Mouse (Mus musculus) heart, embryonic 12.5 days (tissue): ENCODE results near the gene Sppl2c. TPM values are rescaled to one million over a fixed set of nuclear protein-coding genes. Genes with fewer than 3 reads are reported as not detected.
"Not testable (repeated sequence)": the region's sequence is repeated elsewhere in the genome, so short reads cannot be mapped to it uniquely, and the experiment has no call there.

Experiments
- ATAC-seq: fragments of 200-750 bp; cut with Nextera tagmentation; 2 replicates; pipeline ENCODE4 v1.8.0; 2017; ENCODE audit warnings: moderate TSS enrichment, moderate library complexity; ENCODE audit not compliant: insufficient number of reproducible peaks, low FRiP score
- H3K27ac ChIP-seq: fragments of 300-500 bp; sonication (generic); 2 replicates; pipeline ENCODE4 v1.5.1; 2016; ENCODE audit warnings: mild to moderate bottlenecking, moderate library complexity; ENCODE audit not compliant: poor library complexity, severe bottlenecking
- H3K27me3 ChIP-seq: fragments of 300-500 bp; sonication (generic); replicated peaks from 2 replicates; pipeline ENCODE4 v1.6.1; 2016; ENCODE audit warnings: mild to moderate bottlenecking, moderate library complexity
- H3K36me3 ChIP-seq: fragments of 300-500 bp; sonication (generic); 2 replicates; pipeline ENCODE4 v1.6.1; 2016; ENCODE audit warnings: mild to moderate bottlenecking, moderate library complexity
- H3K4me1 ChIP-seq: fragments of 300-500 bp; sonication (generic); replicated peaks from 2 replicates; pipeline ENCODE4 v1.6.1; 2016; ENCODE audit warnings: mild to moderate bottlenecking
- H3K4me2 ChIP-seq: fragments of 300-500 bp; sonication (generic); 2 replicates; pipeline ENCODE4 v1.6.1; 2016; ENCODE audit warnings: mild to moderate bottlenecking, moderate library complexity
- H3K4me3 ChIP-seq: fragments of 300-500 bp; sonication (generic); 2 replicates; pipeline ENCODE4 v1.5.1; 2016; ENCODE audit warnings: mild to moderate bottlenecking
- H3K9ac ChIP-seq: fragments of 300-500 bp; sonication (generic); 2 replicates; pipeline ENCODE4 v1.6.1; 2016; ENCODE audit warnings: mild to moderate bottlenecking, moderate library complexity
- H3K9me3 ChIP-seq: fragments of 300-500 bp; sonication (generic); replicated peaks from 2 replicates; pipeline ENCODE4 v1.6.1; 2016; ENCODE audit warnings: mild to moderate bottlenecking, moderate library complexity
- WGBS: fragments of 180-500 bp; shearing (Covaris S2); methylation state at CpG from one replicate; pipeline ENCODE4 v1.1.7; 2016; 5-methylcytosine and 5-hydroxymethylcytosine counted together
- polyA plus RNA-seq: library from polyadenylated mRNA; unstranded; fragments of >200 nt; fragmentation: Nextera tagmentation; extraction: Ambion mirVana; gene quantifications from 2 replicates; pipeline ENCODE4 v1.2.1, GENCODE M21; 2016

The Sppl2c gene
- polyA plus RNA-seq, 1 experiment from 2014 or later = not detected

GRCm38 (mm10) chr11:104197861-104198260 lies 11.7 kb downstream of the Sppl2c start:
- H3K9me3 ChIP-seq = 0 out of 2 replicates have a peak, but pooled peaks cover 10% of the 10 kb centered on the region
- H3K36me3 ChIP-seq = no peaks in the 10 kb centered on the region
- no peak overlapping the region for H3K9ac ChIP-seq
- H3K27me3 ChIP-seq = peaks cover 17% of the 10 kb centered on the region
- no peak for ATAC-seq
- H3K4me2 ChIP-seq = no peak overlapping the region
- 5% methylated on average over 10 of the region's 10 CpGs for WGBS
- H3K4me1 ChIP-seq = no peaks in the 10 kb centered on the region
- no peak overlapping the region for H3K4me3 ChIP-seq
- H3K27ac ChIP-seq = no peak overlapping the region

GRCm38 (mm10) chr11:104203271-104203670 lies 17.1 kb downstream of the Sppl2c start:
- 55% methylated on average over 3 of the region's 3 CpGs for WGBS
- peaks cover 7% of the 10 kb centered on the region for H3K27me3 ChIP-seq
- H3K4me3 ChIP-seq = no peak overlapping the region
- no peak overlapping the region for H3K27ac ChIP-seq
- no peak overlapping the region for H3K9ac ChIP-seq
- H3K36me3 ChIP-seq = no peaks in the 10 kb centered on the region
- 0 out of 2 replicates have a peak, but pooled peaks cover 5% of the 10 kb centered on the region for H3K4me1 ChIP-seq
- H3K9me3 ChIP-seq = 0 out of 2 replicates have a peak, but pooled peaks cover 15% of the 10 kb centered on the region
- no peak overlapping the region for H3K4me2 ChIP-seq
- no peak for ATAC-seq

- Histone ChIP-seq H3K36me3 (no peaks in the 10 kb centered on the region), H3K4me3 (no peak overlapping the region), H3K9ac (no peak overlapping the region), H3K27ac (no peak overlapping the region), H3K4me2 (no peak overlapping the region), H3K9me3 (0 out of 2 replicates have a peak, but pooled peaks cover 15% of the 10 kb centered on the region), H3K4me1 (0 out of 2 replicates have a peak, but pooled peaks cover 5% of the 10 kb centered on the region), H3K27me3 (no peaks in the 10 kb centered on the region)
- ATAC-seq = no peak
- WGBS = 61% methylated on average over 4 of the region's 4 CpGs
Measured at GRCm38 (mm10) chr11:104206573-104206972, 20.4 kb downstream of the Sppl2c start.

- no peaks in the 10 kb centered on the region for H3K9me3 ChIP-seq
- no peak overlapping the region for H3K4me2 ChIP-seq
- 63% methylated on average over 3 of the region's 3 CpGs for WGBS
- H3K27ac ChIP-seq = no peak overlapping the region
- H3K9ac ChIP-seq = no peak overlapping the region
- H3K4me3 ChIP-seq = no peak overlapping the region
- H3K4me1 ChIP-seq = 0 out of 2 replicates have a peak, but pooled peaks cover 5% of the 10 kb centered on the region
- no peak for ATAC-seq
- H3K27me3 ChIP-seq = no peaks in the 10 kb centered on the region
- no peaks in the 10 kb centered on the region for H3K36me3 ChIP-seq
Measured at GRCm38 (mm10) chr11:104209041-104209440, 22.9 kb downstream of the Sppl2c start.

GRCm38 (mm10) chr11:104211251-104211650 lies 25.1 kb downstream of the Sppl2c start:
- Histone ChIP-seq H3K27ac (no peak overlapping the region), H3K4me1 (0 out of 2 replicates have a peak, but pooled peaks cover 5% of the 10 kb centered on the region), H3K9ac (no peak overlapping the region), H3K9me3 (no peaks in the 10 kb centered on the region), H3K4me3 (no peak overlapping the region), H3K4me2 (no peak overlapping the region), H3K27me3 (no peaks in the 10 kb centered on the region), H3K36me3 (no peaks in the 10 kb centered on the region)
- 78% methylated on average over 6 of the region's 6 CpGs for WGBS
- no peak for ATAC-seq

- not testable (repeated sequence) for H3K9ac ChIP-seq, ATAC-seq, H3K27me3 ChIP-seq, H3K27ac ChIP-seq, H3K4me1 ChIP-seq, H3K36me3 ChIP-seq, H3K4me2 ChIP-seq, H3K9me3 ChIP-seq, H3K4me3 ChIP-seq
- 91% methylated on average over 5 of the region's 5 CpGs for WGBS
Measured at GRCm38 (mm10) chr11:104214128-104214527, 28.0 kb downstream of the Sppl2c start.

- no peak overlapping the region for H3K4me2 ChIP-seq
- no peak overlapping the region for H3K9ac ChIP-seq
- H3K36me3 ChIP-seq = no peaks in the 10 kb centered on the region
- no peak overlapping the region for H3K27ac ChIP-seq
- no peaks in the 10 kb centered on the region for H3K4me1 ChIP-seq
- no peak overlapping the region for H3K4me3 ChIP-seq
- 73% methylated on average over 3 of the region's 3 CpGs for WGBS
- H3K27me3 ChIP-seq = 0 out of 2 replicates have a peak, but pooled peaks cover 5% of the 10 kb centered on the region
- ATAC-seq = no peak
- H3K9me3 ChIP-seq = no peaks in the 10 kb centered on the region
Measured at GRCm38 (mm10) chr11:104218075-104218474, 31.9 kb downstream of the Sppl2c start.

- 79% methylated on average over 4 of the region's 4 CpGs for WGBS
Measured at GRCm38 (mm10) chr11:104220291-104220690, 34.2 kb downstream of the Sppl2c start.

GRCm38 (mm10) chr11:104221751-104222150 lies 35.6 kb downstream of the Sppl2c start:
- Histone ChIP-seq H3K36me3 (no peaks in the 10 kb centered on the region), H3K4me2 (no peak overlapping the region), H3K9me3 (no peaks in the 10 kb centered on the region), H3K9ac (no peak overlapping the region), H3K27me3 (peaks cover 5% of the 10 kb centered on the region; the same call in 1 of the 2 replicates), H3K27ac (no peak overlapping the region), H3K4me1 (no peaks in the 10 kb centered on the region), H3K4me3 (no peak overlapping the region)
- no peak for ATAC-seq
- 70% methylated on average over 5 of the region's 5 CpGs for WGBS

More at GRCm38 (mm10) chr11:104220291-104220690, 34.2 kb downstream of the Sppl2c start:
- H3K9me3 ChIP-seq = no peaks in the 10 kb centered on the region
- ATAC-seq = no peak
- H3K9ac ChIP-seq = no peak overlapping the region
- no peak overlapping the region for H3K4me3 ChIP-seq
- 0 out of 2 replicates have a peak, but pooled peaks cover 5% of the 10 kb centered on the region for H3K27me3 ChIP-seq
- H3K4me2 ChIP-seq = no peak overlapping the region
- no peaks in the 10 kb centered on the region for H3K4me1 ChIP-seq
- H3K36me3 ChIP-seq = no peaks in the 10 kb centered on the region
- no peak overlapping the region for H3K27ac ChIP-seq

GRCm38 (mm10) chr11:104223301-104223700 lies 37.2 kb downstream of the Sppl2c start:
- Histone ChIP-seq H3K27me3 (peaks cover 13% of the 10 kb centered on the region), H3K4me3 (no peak overlapping the region), H3K4me2 (no peak overlapping the region), H3K4me1 (no peaks in the 10 kb centered on the region), H3K9ac (no peak overlapping the region), H3K36me3 (no peaks in the 10 kb centered on the region), H3K27ac (no peak overlapping the region), H3K9me3 (no peaks in the 10 kb centered on the region)
- no peak for ATAC-seq
- 72% methylated on average over 9 of the region's 9 CpGs for WGBS

GRCm38 (mm10) chr11:104229391-104229790 lies 43.3 kb downstream of the Sppl2c start:
- Histone ChIP-seq H3K9me3 (no peaks in the 10 kb centered on the region), H3K4me1 (peaks cover 27% of the 10 kb centered on the region), H3K27ac (no peak overlapping the region), H3K36me3 (no peaks in the 10 kb centered on the region), H3K9ac (no peak overlapping the region), H3K4me3 (no peak overlapping the region), H3K4me2 (no peak overlapping the region), H3K27me3 (peaks cover 49% of the 10 kb centered on the region)
- no peak for ATAC-seq
- 64% methylated on average over 4 of the region's 4 CpGs for WGBS
